Comparison of ENCODE assay signal across 16 mouse cellular contexts in genomic region chr5:131801924-131802323, GRCm38 (mm10).
DNase-seq lines count a peak whose midpoint lies in the region; ATAC-seq and TF ChIP-seq lines count a peak whose summit lies in the region.
"Had no signal": no experiment of that assay in that cellular context is flagged by ENCODE, and none has a peak within 500 bp of the region (broad histone marks: within the 10 kb centered on the region; RNA-seq: fewer than 3 reads in every experiment).

No protein-coding gene starts in this region.

- H3K9ac ChIP-seq in forebrain, embryonic 13.5 days: no peak overlapping the region
- no peak overlapping the region for H3K9ac ChIP-seq in forebrain, embryonic 11.5 days (ENCODE audit: low read length)
- H3K9ac ChIP-seq in hindbrain, embryonic 11.5 days (ENCODE audit: low read depth, low read length): no peak overlapping the region
- no peak overlapping the region for H3K9ac ChIP-seq in midbrain, embryonic 13.5 days (replicated peaks)
- no peak overlapping the region for H3K9ac ChIP-seq in intestine, embryonic 16.5 days (ENCODE audit: low read depth, low read length)
- H3K9ac ChIP-seq: heart, embryonic 15.5 days; liver, embryonic 15.5 days had no signal

- peak overlapping the region; percentile 84 for H3K27ac ChIP-seq in forebrain, embryonic 13.5 days
- H3K27ac ChIP-seq in forebrain, embryonic 11.5 days (ENCODE audit: low read depth, low read length): no peak overlapping the region
- peak overlapping the region; percentile 53; the same call in 1 of the 2 replicates for H3K27ac ChIP-seq in hindbrain, embryonic 11.5 days (ENCODE audit: low read depth, low read length)
- peak overlapping the region; percentile 60 for H3K27ac ChIP-seq in midbrain, embryonic 13.5 days
- no peak overlapping the region for H3K27ac ChIP-seq in intestine, embryonic 16.5 days (ENCODE audit: low read length)
- H3K27ac ChIP-seq: heart, embryonic 15.5 days; liver, embryonic 15.5 days had no signal

- H3K27me3 ChIP-seq in forebrain, embryonic 13.5 days: no peaks in the 10 kb centered on the region
- H3K27me3 ChIP-seq in forebrain, embryonic 11.5 days (ENCODE audit: control insufficient read depth, insufficient read depth, low read length): no peaks in the 10 kb centered on the region
- H3K27me3 ChIP-seq in hindbrain, embryonic 11.5 days (ENCODE audit: control insufficient read depth, insufficient read depth, low read length): 0 out of 2 replicates have a peak, but pooled peaks cover 2% of the 10 kb centered on the region
- H3K27me3 ChIP-seq in midbrain, embryonic 13.5 days: 0 out of 2 replicates have a peak, but pooled peaks cover 5% of the 10 kb centered on the region
- no peaks in the 10 kb centered on the region for H3K27me3 ChIP-seq in intestine, embryonic 16.5 days (replicated peaks; ENCODE audit: control insufficient read depth, insufficient read depth, low read length)
- H3K27me3 ChIP-seq: heart, embryonic 15.5 days; liver, embryonic 15.5 days had no signal

- H3K36me3 ChIP-seq in forebrain, embryonic 13.5 days (ENCODE audit: poor library complexity, severe bottlenecking): no peaks in the 10 kb centered on the region
- no peaks in the 10 kb centered on the region for H3K36me3 ChIP-seq in forebrain, embryonic 11.5 days (ENCODE audit: control insufficient read depth, insufficient read depth, low read length)
- no peaks in the 10 kb centered on the region for H3K36me3 ChIP-seq in hindbrain, embryonic 11.5 days (ENCODE audit: control insufficient read depth, insufficient read depth, low read length)
- no peaks in the 10 kb centered on the region for H3K36me3 ChIP-seq in midbrain, embryonic 13.5 days
- H3K36me3 ChIP-seq in intestine, embryonic 16.5 days (ENCODE audit: control insufficient read depth, insufficient read depth, low read length): no peaks in the 10 kb centered on the region
- H3K36me3 ChIP-seq: heart, embryonic 15.5 days; liver, embryonic 15.5 days had no signal

- peak; percentile 74 for ATAC-seq in forebrain, embryonic 13.5 days
- ATAC-seq in forebrain, embryonic 11.5 days (replicated peaks; ENCODE audit: low FRiP score): no peak
- ATAC-seq in hindbrain, embryonic 11.5 days (ENCODE audit: low FRiP score): peak; percentile 51; the same call in 1 of the 2 replicates
- no peak for ATAC-seq in midbrain, embryonic 13.5 days
- no peak for ATAC-seq in intestine, embryonic 16.5 days
- ATAC-seq: activated CD4-positive, CD25-positive, alpha-beta regulatory T cell, adult 4 months had no signal

- H3K9me3 ChIP-seq in forebrain, embryonic 13.5 days (replicated peaks): no peaks in the 10 kb centered on the region
- H3K9me3 ChIP-seq in forebrain, embryonic 11.5 days (ENCODE audit: control insufficient read depth, low read length): no peaks in the 10 kb centered on the region
- no peaks in the 10 kb centered on the region for H3K9me3 ChIP-seq in hindbrain, embryonic 11.5 days (ENCODE audit: control insufficient read depth, low read length)
- no peaks in the 10 kb centered on the region for H3K9me3 ChIP-seq in midbrain, embryonic 13.5 days
- H3K9me3 ChIP-seq in intestine, embryonic 16.5 days (ENCODE audit: control insufficient read depth, low read length): no peaks in the 10 kb centered on the region
- H3K9me3 ChIP-seq: heart, embryonic 15.5 days; liver, embryonic 15.5 days had no signal

- 48% methylated on average over 6 of the region's 6 CpGs for WGBS in forebrain, embryonic 13.5 days
- 70% methylated on average over 6 of the region's 6 CpGs for WGBS in forebrain, embryonic 11.5 days
- 69% methylated on average over 6 of the region's 6 CpGs for whole genome bisulfite sequencing in hindbrain, embryonic 11.5 days
- WGBS in midbrain, embryonic 13.5 days: 33% methylated on average over 6 of the region's 6 CpGs
- 64% methylated on average over 6 of the region's 6 CpGs for WGBS in intestine, embryonic 16.5 days

- TF ChIP-seq POLR2A in brain, embryonic 14.5 days (IDR thresholded peaks at IDR 0.05; ENCODE audit: borderline replicate concordance, extremely low read depth, insufficient read depth, insufficient read length, poor library complexity, severe bottlenecking): no peak

- H3K4me2 ChIP-seq in forebrain, embryonic 13.5 days: no peak overlapping the region
- no peak overlapping the region for H3K4me2 ChIP-seq in forebrain, embryonic 11.5 days (ENCODE audit: low read depth, low read length, severe bottlenecking)
- H3K4me2 ChIP-seq in hindbrain, embryonic 11.5 days (replicated peaks; ENCODE audit: low read depth, low read length): no peak overlapping the region
- no peak overlapping the region for H3K4me2 ChIP-seq in midbrain, embryonic 13.5 days (replicated peaks)
- no peak overlapping the region for H3K4me2 ChIP-seq in intestine, embryonic 16.5 days (ENCODE audit: low read depth, low read length)
- H3K4me2 ChIP-seq: heart, embryonic 15.5 days; liver, embryonic 15.5 days had no signal

- no peak overlapping the region for H3K4me3 ChIP-seq in forebrain, embryonic 13.5 days
- no peak overlapping the region for H3K4me3 ChIP-seq in forebrain, embryonic 11.5 days (ENCODE audit: low read depth, low read length)
- no peak overlapping the region for H3K4me3 ChIP-seq in hindbrain, embryonic 11.5 days (ENCODE audit: low read depth, low read length)
- no peak overlapping the region for H3K4me3 ChIP-seq in midbrain, embryonic 13.5 days (replicated peaks)
- H3K4me3 ChIP-seq in intestine, embryonic 16.5 days (ENCODE audit: low read length): no peak overlapping the region
- H3K4me3 ChIP-seq: heart, embryonic 15.5 days; liver, embryonic 15.5 days had no signal

- no peak for TF ChIP-seq CTCF in brain, embryonic 14.5 days (IDR thresholded peaks at IDR 0.05; ENCODE audit: borderline replicate concordance, extremely low read depth, insufficient read depth, insufficient read length)

- DNase-seq in forebrain, embryonic 11.5 days (ENCODE audit: low spot score): no peak
- DNase-seq in brain, embryonic 14.5 days (ENCODE audit: low read depth): peak; percentile 76
- no peak for DNase-seq in hindbrain, embryonic 11.5 days (ENCODE audit: low spot score)
- no peak for DNase-seq in spleen, postnatal 14 days (ENCODE audit: low spot score in 2 of 2)
- DNase-seq in adipocyte (ENCODE audit: low spot score): no peak
- DNase-seq: adrenal gland, postnatal 36 days; cerebellum, postnatal 36 days; kidney, postnatal 14 days; lung, postnatal 14 days; thymus, postnatal 36 days had no signal

- H3K4me1 ChIP-seq in forebrain, embryonic 13.5 days: peaks cover 77% of the 10 kb centered on the region
- H3K4me1 ChIP-seq in forebrain, embryonic 11.5 days (replicated peaks; ENCODE audit: control insufficient read depth, insufficient read depth, low read length): peaks cover 7% of the 10 kb centered on the region; the same call in 1 of the 2 replicates
- H3K4me1 ChIP-seq in hindbrain, embryonic 11.5 days (replicated peaks; ENCODE audit: control insufficient read depth, insufficient read depth, low read length): peaks cover 6% of the 10 kb centered on the region; the same call in 1 of the 2 replicates
- H3K4me1 ChIP-seq in midbrain, embryonic 13.5 days (replicated peaks): peaks cover 63% of the 10 kb centered on the region
- no peaks in the 10 kb centered on the region for H3K4me1 ChIP-seq in intestine, embryonic 16.5 days (ENCODE audit: control insufficient read depth, insufficient read depth, low read length)
- H3K4me1 ChIP-seq: liver, embryonic 15.5 days had no signal

Comparison
In these comparisons a context has a peak if more than half of its experiments do, and no peak if none do; other contexts are left out.
1. ATAC-seq: peak in forebrain, embryonic 13.5 days (single experiment) and hindbrain, embryonic 11.5 days (single experiment); none in forebrain, embryonic 11.5 days (single experiment), midbrain, embryonic 13.5 days (single experiment) and intestine, embryonic 16.5 days (single experiment).
2. H3K27ac ChIP-seq: peak in forebrain, embryonic 13.5 days (single experiment), hindbrain, embryonic 11.5 days (single experiment) and midbrain, embryonic 13.5 days (single experiment); none in forebrain, embryonic 11.5 days (single experiment) and intestine, embryonic 16.5 days (single experiment).